Mouse (Mus musculus) midbrain, embryonic 10.5 days (tissue): ENCODE results near the gene Rlim. TPM values are rescaled to one million over a fixed set of nuclear protein-coding genes. Genes with fewer than 3 reads are reported as not detected.

ENCODE experiments used
- DNase-seq: peaks from one replicate; pipeline ENCODE4 v3.0.0-alpha.2; 2017; ENCODE audit warnings: low spot score
- H3K27ac ChIP-seq: fragments of 300-500 bp; sonication (generic); replicated peaks from 2 replicates; pipeline ENCODE4 v1.5.1; 2016; ENCODE audit warnings: mild to moderate bottlenecking
- H3K27me3 ChIP-seq: fragments of 300-500 bp; sonication (generic); 2 replicates; pipeline ENCODE4 v1.6.1; 2016; ENCODE audit warnings: low read depth, mild to moderate bottlenecking; ENCODE audit not compliant: poor library complexity, severe bottlenecking
- H3K36me3 ChIP-seq: fragments of 300-500 bp; sonication (generic); 2 replicates; pipeline ENCODE4 v1.6.1; 2016; ENCODE audit warnings: mild to moderate bottlenecking, moderate library complexity
- H3K4me1 ChIP-seq: fragments of 300-500 bp; sonication (generic); 2 replicates; pipeline ENCODE4 v1.6.1; 2016
- H3K4me3 ChIP-seq: fragments of 300-500 bp; sonication (generic); 2 replicates; pipeline ENCODE4 v1.5.1; 2016; ENCODE audit warnings: mild to moderate bottlenecking, moderate library complexity
- H3K9me3 ChIP-seq: fragments of 300-500 bp; sonication (generic); replicated peaks from 2 replicates; pipeline ENCODE4 v1.6.1; 2016; ENCODE audit warnings: mild to moderate bottlenecking
- WGBS: fragments of 180-500 bp; shearing (Covaris S2); methylation state at CpG from one replicate; pipeline ENCODE4 v1.1.7; 2016; 5-methylcytosine and 5-hydroxymethylcytosine counted together
- polyA plus RNA-seq: library from polyadenylated mRNA; unstranded; fragments of >200 nt; fragmentation: Nextera tagmentation; extraction: Ambion mirVana; gene quantifications from 2 replicates; pipeline ENCODE4 v1.2.1, GENCODE M21; 2016

The Rlim gene
- polyA plus RNA-seq, 1 experiment from 2014 or later, result 31.0 TPM

- Histone ChIP-seq H3K4me1 (no peaks in the 10 kb centered on the region), H3K36me3 (peaks cover 33% of the 10 kb centered on the region), H3K9me3 (0 out of 2 replicates have a peak, but pooled peaks cover 4% of the 10 kb centered on the region), H3K27me3 (peaks cover 97% of the 10 kb centered on the region), H3K4me3 (peak overlapping the region; percentile 79), H3K27ac (peak overlapping the region; percentile 92)
- WGBS, result 22% methylated on average over 48 of the region's 51 CpGs
- DNase-seq, result peak; percentile 37
These were observed 405 bp downstream of the Rlim start for GRCm38 (mm10) chrX:103980590-103981168.

DNA sequence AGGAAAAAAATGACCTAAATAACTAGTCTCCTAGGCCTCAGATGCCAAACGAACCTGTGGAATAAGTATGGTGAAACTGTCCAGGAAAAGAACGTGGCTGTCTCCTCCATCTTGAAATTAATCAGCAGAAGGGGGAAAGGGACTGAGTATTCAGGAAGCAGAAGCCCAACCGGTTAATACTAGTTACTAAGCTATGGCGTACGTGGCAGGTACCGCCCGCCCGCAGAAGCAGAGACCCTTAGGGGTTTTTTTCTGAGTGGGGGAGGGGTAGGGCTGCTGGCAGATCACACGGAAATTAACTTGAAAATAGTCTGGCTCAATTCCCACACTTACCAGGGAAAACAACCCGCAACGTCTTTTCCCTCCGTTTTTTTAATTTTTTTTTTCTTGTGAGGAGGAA lies 1.0 kb downstream of the Rlim start:
- 0 out of 2 replicates have a peak, but pooled peaks cover 4% of the 10 kb centered on the region for H3K9me3 ChIP-seq
- H3K27ac ChIP-seq, result peak overlapping the region; percentile 92
- peaks cover 97% of the 10 kb centered on the region for H3K27me3 ChIP-seq
- H3K36me3 ChIP-seq, result peaks cover 39% of the 10 kb centered on the region
- peak overlapping the region; percentile 79 for H3K4me3 ChIP-seq
- H3K4me1 ChIP-seq, result no peaks in the 10 kb centered on the region
- WGBS, result 26% methylated on average over 12 of the region's 12 CpGs
- DNase-seq, result peak; percentile 18

DNA sequence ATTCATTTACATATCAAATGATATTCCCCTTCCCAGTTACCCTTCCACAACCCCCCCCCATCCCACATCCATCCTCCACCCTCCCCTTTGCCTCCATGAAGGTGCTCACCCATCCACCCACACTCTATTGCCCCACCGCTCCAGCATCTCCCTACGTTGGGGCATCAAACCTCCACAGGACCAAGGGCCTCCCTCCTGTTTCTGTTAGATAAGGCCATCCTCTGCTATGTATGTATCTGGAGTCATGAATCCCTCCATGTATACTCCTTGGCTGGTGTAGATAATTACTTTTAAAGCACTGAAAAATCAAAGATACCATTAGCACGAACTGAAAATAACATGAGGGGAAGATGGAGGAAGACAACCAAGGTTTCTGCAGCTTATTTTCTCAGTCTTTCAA lies 41.4 kb downstream of the Rlim start:
- 91% methylated on average over 3 of the region's 3 CpGs for WGBS
- H3K36me3 ChIP-seq, result no peaks in the 10 kb centered on the region
- no peak overlapping the region for H3K4me3 ChIP-seq
- H3K4me1 ChIP-seq, result no peaks in the 10 kb centered on the region
- no peaks in the 10 kb centered on the region for H3K9me3 ChIP-seq
- DNase-seq, result no peak
- no peak overlapping the region for H3K27ac ChIP-seq
- peaks cover 95% of the 10 kb centered on the region for H3K27me3 ChIP-seq

DNA sequence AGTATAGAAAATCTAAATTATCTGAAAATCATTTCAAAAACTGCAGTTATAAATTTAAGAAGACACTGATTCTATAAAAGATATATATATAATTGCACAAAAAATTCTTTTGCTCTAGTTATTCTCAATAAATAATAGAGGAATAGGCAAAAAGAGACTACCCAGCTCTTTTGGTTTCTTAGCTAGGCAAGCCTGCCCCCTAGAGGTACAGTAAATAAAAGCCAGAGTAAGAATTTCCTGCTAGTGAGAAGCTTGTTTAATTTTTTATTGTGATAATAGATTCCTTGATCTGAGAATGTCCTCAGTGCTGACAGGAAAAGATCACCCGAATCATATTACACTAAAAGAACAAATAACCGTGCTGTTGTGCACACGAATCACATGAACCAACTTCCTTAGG lies 43.8 kb downstream of the Rlim start:
- Histone ChIP-seq H3K4me1 (no peaks in the 10 kb centered on the region), H3K4me3 (no peak overlapping the region), H3K9me3 (no peaks in the 10 kb centered on the region), H3K27me3 (peaks cover 95% of the 10 kb centered on the region), H3K27ac (no peak overlapping the region), H3K36me3 (no peaks in the 10 kb centered on the region)
- 35% methylated on average over 3 of the region's 3 CpGs for WGBS
- DNase-seq, result no peak

DNA sequence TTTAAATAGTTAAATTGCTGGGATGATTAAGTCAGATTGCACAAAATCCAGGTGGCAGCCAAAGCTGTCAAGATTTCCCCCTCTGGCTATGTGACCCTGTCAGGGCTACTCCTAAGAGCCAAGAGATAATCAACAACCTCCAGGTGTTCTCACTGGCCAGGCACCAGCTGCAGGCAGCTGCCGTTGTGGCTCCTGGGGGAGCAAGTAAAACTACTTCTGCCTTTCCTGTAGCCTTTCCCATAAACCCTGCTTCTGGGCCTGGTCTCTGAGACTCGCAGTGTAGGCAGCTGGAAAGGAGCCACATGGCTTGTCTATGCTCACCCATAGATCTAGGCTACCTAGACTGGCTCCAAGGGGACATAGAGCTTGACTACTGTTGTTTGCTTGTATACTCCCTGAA lies 58.6 kb downstream of the Rlim start:
- Histone ChIP-seq H3K36me3 (no peaks in the 10 kb centered on the region), H3K4me3 (no peak overlapping the region), H3K27me3 (peaks cover 100% of the 10 kb centered on the region), H3K27ac (no peak overlapping the region), H3K4me1 (no peaks in the 10 kb centered on the region), H3K9me3 (no peaks in the 10 kb centered on the region)
- WGBS, result 71% methylated on average over 2 of the region's 2 CpGs
- DNase-seq, result no peak

DNA sequence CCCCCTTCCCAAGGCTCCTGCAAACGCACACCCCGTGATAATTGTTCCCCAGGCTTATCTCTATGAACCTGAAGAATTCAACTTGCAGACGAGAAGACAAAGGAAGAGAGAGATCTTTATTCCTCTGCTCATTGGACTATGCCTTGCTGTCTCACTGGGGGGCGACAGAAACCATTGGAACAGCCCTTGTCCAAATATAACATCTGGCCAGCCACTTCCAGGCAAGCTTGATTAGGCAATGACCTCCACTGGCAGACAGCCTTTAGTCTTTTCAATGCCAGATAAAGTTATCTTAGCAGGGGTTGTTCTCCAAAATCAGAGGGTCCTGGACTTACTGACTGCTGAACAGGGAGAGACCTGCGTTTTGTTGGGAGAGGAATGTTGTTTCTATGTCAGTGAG lies 62.1 kb downstream of the Rlim start:
- Histone ChIP-seq H3K4me3 (no peak overlapping the region), H3K36me3 (no peaks in the 10 kb centered on the region), H3K27me3 (peaks cover 100% of the 10 kb centered on the region), H3K4me1 (no peaks in the 10 kb centered on the region), H3K9me3 (no peaks in the 10 kb centered on the region), H3K27ac (no peak overlapping the region)
- WGBS, result 51% methylated on average over 5 of the region's 5 CpGs
- DNase-seq, result no peak

GRCm38 (mm10) chrX:103914790-103915189 lies 66.3 kb downstream of the Rlim start:
- Histone ChIP-seq H3K9me3 (no peaks in the 10 kb centered on the region), H3K27ac (no peak overlapping the region), H3K4me1 (no peaks in the 10 kb centered on the region), H3K27me3 (peaks cover 92% of the 10 kb centered on the region), H3K4me3 (no peak overlapping the region), H3K36me3 (no peaks in the 10 kb centered on the region)
- 19% methylated on average over 3 of the region's 3 CpGs for WGBS
- peak; percentile 49 for DNase-seq

Other genes starting within 250 kb of the Rlim start
- gene Slc16a2, start 159.3 kb downstream of the Rlim start, polyA plus RNA-seq, result 9.6 and 11.0 TPM in 2 replicates
- gene Nexmif, start 219.9 kb upstream of the Rlim start, polyA plus RNA-seq, result 0.58 and 0.86 TPM in 2 replicates